Mouse (Mus musculus): ENCODE results near the gene Ccdc27. TPM values are rescaled to one million over a fixed set of nuclear protein-coding genes. Genes with fewer than 3 reads are reported as not detected.

The Ccdc27 gene
- not detected for total RNA-seq (2023)

GRCm38 (mm10) chr4:154042577-154042976 is at the start of gene Ccdc27:
Gene Ccdc27 (minus strand): TSS chr4:154042677.

GRCm38 (mm10) chr4:154025641-154026440 is 16.6 kb downstream of the Ccdc27 start, which contains the start of gene Smim1:
Gene Smim1 (minus strand): TSS chr4:154026230.

DNA sequence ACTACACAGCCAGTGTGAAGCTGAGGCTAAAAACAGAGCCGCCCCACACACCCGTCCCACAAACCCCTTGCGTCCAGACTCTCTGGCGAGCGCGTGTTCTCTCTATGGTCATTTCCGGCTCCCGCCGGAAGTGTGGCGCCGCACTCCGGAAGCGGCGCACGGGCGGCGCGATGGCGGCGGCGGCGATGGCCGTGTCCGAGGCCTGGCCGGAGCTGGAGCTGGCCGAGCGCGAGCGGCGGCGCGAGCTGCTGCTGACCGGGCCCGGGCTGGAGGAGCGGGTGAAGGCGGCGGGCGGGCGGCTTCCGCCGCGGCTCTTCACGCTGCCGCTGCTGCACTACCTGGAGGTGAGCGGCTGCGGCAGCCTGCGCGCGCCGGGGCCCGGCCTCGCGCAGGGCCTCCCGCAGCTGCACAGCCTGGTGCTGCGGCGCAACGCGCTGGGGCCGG is 30.8 kb downstream of the Ccdc27 start, which contains the start of gene Lrrc47:
Gene Lrrc47, plus strand, starts transcription at position 86 of the 444 bp plus-strand sequence.

Other genes with a start within 250 kb of the Ccdc27 start
- 10 to 100 TPM; 21.3 to 28.9 TPM for gene A430005L14Rik, start 85.4 kb downstream of the Ccdc27 start, total RNA-seq (2023)
- gene Dffb, start 67.6 kb downstream of the Ccdc27 start, total RNA-seq (2023), result 10 to 100 TPM; 10.6 to 15.3 TPM
- gene Cep104, start 67.5 kb downstream of the Ccdc27 start, total RNA-seq (2023), result 10 to 100 TPM in 1 of 2 experiments, 1 to 10 TPM in 1; 9.6 to 13.9 TPM
- 10 to 100 TPM; 43.1 to 53.3 TPM for gene Lrrc47, start 30.9 kb downstream of the Ccdc27 start, total RNA-seq (2023)
- gene Smim1, start 16.4 kb downstream of the Ccdc27 start, total RNA-seq (2023), result not detected
- gene Trp73, start 97.5 kb upstream of the Ccdc27 start, total RNA-seq (2023), result not detected
- gene Wrap73, start 99.7 kb upstream of the Ccdc27 start, total RNA-seq (2023), result 10 to 100 TPM; 12.1 to 17.8 TPM
- 100 to 1,000 TPM; 118 to 119 TPM for gene Tprgl, start 118.0 kb upstream of the Ccdc27 start, total RNA-seq (2023)
- under 1 TPM; 0.39 to 0.50 TPM for gene Megf6, start 128.1 kb upstream of the Ccdc27 start, total RNA-seq (2023)